Mouse (Mus musculus): ENCODE results near the gene Sorcs2. TPM values are rescaled to one million over a fixed set of nuclear protein-coding genes. Genes with fewer than 3 reads are reported as not detected.
A peak's percentile ranks its signal among the peaks of the same experiment; 100 is the strongest.

The Sorcs2 gene
- polyA plus RNA-seq, 1 experiment from 2014 or later = 6.0 TPM

- Histone ChIP-seq H3K36me3 (ENCODE audit: control insufficient read depth, insufficient read depth, low read length) (no peaks in the 10 kb centered on the region), H3K4me1 (replicated peaks; ENCODE audit: control insufficient read depth, insufficient read depth, low read length) (peaks cover 11% of the 10 kb centered on the region; the same call in 1 of the 2 replicates), H3K9me3 (ENCODE audit: control insufficient read depth, low read length) (no peaks in the 10 kb centered on the region), H3K4me2 (replicated peaks; ENCODE audit: low read depth, low read length) (no peak overlapping the region), H3K4me3 (ENCODE audit: low read depth, low read length) (no peak overlapping the region), H3K27ac (ENCODE audit: low read depth, low read length) (no peak overlapping the region), H3K9ac (ENCODE audit: low read depth, low read length) (no peak overlapping the region), H3K27me3 (ENCODE audit: control insufficient read depth, insufficient read depth, low read length) (no peaks in the 10 kb centered on the region)
- DNase-seq (ENCODE audit: low spot score) (no peak), ATAC-seq (ENCODE audit: low FRiP score) (no peak)
- WGBS = 89% methylated on average over 9 of the region's 9 CpGs
Measured at GRCm38 (mm10) chr5:36315106-36315505, 82.8 kb downstream of the Sorcs2 start.

DNA sequence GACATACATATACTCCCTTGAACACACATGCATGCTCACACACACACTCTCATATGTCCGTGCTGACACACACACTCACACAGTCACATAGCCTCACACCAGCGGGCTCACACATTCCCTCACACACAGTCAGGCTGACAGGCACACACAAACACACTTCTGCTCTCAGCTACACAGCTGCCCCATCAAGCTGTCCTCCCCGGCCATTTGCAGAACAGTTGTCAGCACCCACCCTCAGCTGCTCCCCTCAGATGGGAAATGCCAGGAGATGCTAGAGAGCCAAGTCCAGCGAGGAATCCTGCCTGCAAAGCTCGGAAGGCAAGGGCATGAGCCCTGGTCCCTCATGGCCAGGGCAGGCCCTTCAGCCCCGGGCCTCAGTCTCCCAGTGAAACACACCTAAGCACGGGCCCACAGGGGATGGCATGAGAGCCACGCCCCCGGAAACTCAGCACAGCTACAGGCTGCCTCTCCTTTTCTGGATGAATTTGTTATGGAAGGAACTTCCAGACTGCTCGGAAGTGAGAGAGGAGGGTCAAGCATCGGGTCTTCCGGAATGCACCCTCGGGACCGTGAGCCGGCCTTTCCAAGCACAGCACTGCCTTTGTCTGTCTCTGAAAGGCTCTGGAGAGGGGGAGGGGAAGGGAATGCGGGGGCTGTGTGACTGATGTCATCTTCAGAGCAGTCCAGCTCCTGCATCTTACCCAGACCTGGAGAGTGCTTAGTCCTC, 84.4 kb downstream of the Sorcs2 start:
- no peaks in the 10 kb centered on the region for H3K36me3 ChIP-seq (ENCODE audit: control insufficient read depth, insufficient read depth, low read length)
- DNase-seq (ENCODE audit: low spot score) = peak; percentile 77
- H3K4me2 ChIP-seq (replicated peaks; ENCODE audit: low read depth, low read length) = peak overlapping the region; percentile 1; the same call in 1 of the 2 replicates
- H3K27ac ChIP-seq (ENCODE audit: low read depth, low read length) = peak overlapping the region; percentile 59; the same call in 1 of the 2 replicates
- H3K27me3 ChIP-seq (ENCODE audit: control insufficient read depth, insufficient read depth, low read length) = no peaks in the 10 kb centered on the region
- peaks cover 11% of the 10 kb centered on the region; the same call in 1 of the 2 replicates for H3K4me1 ChIP-seq (replicated peaks; ENCODE audit: control insufficient read depth, insufficient read depth, low read length)
- H3K4me3 ChIP-seq (ENCODE audit: low read depth, low read length) = no peak overlapping the region
- 21% methylated on average over 16 of the region's 16 CpGs for WGBS
- peak overlapping the region; percentile 28; the same call in 1 of the 2 replicates for H3K9ac ChIP-seq (ENCODE audit: low read depth, low read length)
- peak; percentile 82 for ATAC-seq (ENCODE audit: low FRiP score)
- H3K9me3 ChIP-seq (ENCODE audit: control insufficient read depth, low read length) = no peaks in the 10 kb centered on the region

DNA sequence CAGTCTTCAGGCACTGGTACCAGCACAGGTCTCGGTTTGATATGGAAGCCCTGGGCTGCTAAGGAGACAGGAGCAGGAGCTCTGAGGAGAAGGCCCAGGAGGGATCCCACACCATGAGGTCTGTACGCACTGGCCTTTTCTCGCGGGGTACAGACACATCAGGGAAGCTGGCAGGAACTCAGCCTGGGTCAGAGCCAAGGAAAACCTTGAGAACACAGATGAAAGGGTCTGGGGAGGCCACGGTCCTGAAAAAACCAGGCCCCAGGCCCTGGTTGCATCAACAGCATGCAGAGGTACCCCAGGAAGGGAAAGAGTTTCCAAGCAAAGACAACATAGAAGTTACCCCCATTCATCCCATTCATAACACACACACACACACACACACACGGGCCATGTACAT, 85.0 kb downstream of the Sorcs2 start:
- WGBS = 64% methylated on average over 6 of the region's 6 CpGs
- H3K9ac ChIP-seq (ENCODE audit: low read depth, low read length) = no peak overlapping the region
- no peaks in the 10 kb centered on the region for H3K9me3 ChIP-seq (ENCODE audit: control insufficient read depth, low read length)
- DNase-seq (ENCODE audit: low spot score) = no peak
- ATAC-seq (ENCODE audit: low FRiP score) = no peak
- no peaks in the 10 kb centered on the region for H3K36me3 ChIP-seq (ENCODE audit: control insufficient read depth, insufficient read depth, low read length)
- no peak overlapping the region for H3K27ac ChIP-seq (ENCODE audit: low read depth, low read length)
- peaks cover 11% of the 10 kb centered on the region; the same call in 1 of the 2 replicates for H3K4me1 ChIP-seq (replicated peaks; ENCODE audit: control insufficient read depth, insufficient read depth, low read length)
- H3K27me3 ChIP-seq (ENCODE audit: control insufficient read depth, insufficient read depth, low read length) = no peaks in the 10 kb centered on the region
- H3K4me2 ChIP-seq (replicated peaks; ENCODE audit: low read depth, low read length) = no peak overlapping the region
- no peak overlapping the region for H3K4me3 ChIP-seq (ENCODE audit: low read depth, low read length)

DNA sequence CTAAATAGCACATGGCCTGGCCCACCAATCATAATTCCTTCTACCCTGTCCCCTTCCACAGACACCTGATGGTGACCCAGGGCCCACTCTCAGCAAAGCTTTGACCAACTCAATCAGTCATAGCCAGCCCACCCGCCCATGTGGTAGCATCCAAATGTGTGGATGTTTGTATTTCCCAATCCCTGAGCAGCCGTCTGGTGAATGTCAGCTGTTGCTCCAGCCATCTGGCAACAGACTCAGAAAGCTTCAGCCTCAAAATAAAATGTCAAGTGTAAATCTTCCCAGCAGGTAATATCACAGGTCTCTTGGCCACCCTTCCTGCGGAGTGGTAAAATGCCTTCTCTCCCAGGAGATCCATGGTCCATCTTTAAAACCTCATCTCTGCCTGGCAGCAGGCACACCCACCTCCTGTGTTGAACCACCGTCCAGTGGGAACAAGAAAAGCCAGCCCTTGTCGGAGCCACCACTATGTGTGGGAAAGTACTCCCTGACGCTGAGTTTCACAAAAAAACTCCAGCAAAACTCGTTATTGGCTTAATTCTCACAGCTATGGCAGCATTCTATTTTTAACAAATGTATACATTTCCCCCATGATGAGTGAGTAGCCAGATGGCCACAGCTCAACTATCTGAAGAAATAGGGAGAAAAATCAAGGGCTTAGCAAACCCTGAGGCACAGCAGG, 93.5 kb downstream of the Sorcs2 start:
- no peak overlapping the region for H3K4me3 ChIP-seq (ENCODE audit: low read depth, low read length)
- no peaks in the 10 kb centered on the region for H3K4me1 ChIP-seq (replicated peaks; ENCODE audit: control insufficient read depth, insufficient read depth, low read length)
- ATAC-seq (ENCODE audit: low FRiP score) (no peak), DNase-seq (ENCODE audit: low spot score) (no peak)
- no peak overlapping the region for H3K4me2 ChIP-seq (replicated peaks; ENCODE audit: low read depth, low read length)
- no peak overlapping the region for H3K27ac ChIP-seq (ENCODE audit: low read depth, low read length)
- H3K27me3 ChIP-seq (ENCODE audit: control insufficient read depth, insufficient read depth, low read length) = no peaks in the 10 kb centered on the region
- WGBS = 81% methylated on average over 7 of the region's 7 CpGs
- H3K36me3 ChIP-seq (ENCODE audit: control insufficient read depth, insufficient read depth, low read length) = no peaks in the 10 kb centered on the region
- no peak overlapping the region for H3K9ac ChIP-seq (ENCODE audit: low read depth, low read length)
- H3K9me3 ChIP-seq (ENCODE audit: control insufficient read depth, low read length) = no peaks in the 10 kb centered on the region

DNA sequence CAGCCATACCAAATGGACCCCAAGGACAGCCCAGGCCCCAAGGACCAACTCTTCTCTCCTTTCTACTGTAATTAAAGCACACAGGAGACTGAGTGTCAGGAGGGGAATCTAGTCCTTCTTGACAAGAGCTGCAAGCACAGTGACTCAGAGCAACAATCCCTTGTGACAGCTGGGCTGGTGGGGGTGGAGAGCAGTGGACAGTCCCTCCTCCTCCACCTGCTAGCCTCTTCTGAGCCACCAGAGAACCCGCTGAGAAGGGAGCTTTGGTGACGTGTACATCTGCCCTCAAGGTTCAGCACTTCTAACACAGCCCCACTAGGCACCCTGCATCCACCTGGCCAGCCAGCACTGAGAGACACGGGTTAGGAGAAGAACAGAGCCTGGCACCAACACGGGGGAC, 96.8 kb downstream of the Sorcs2 start:
- Histone ChIP-seq H3K9me3 (ENCODE audit: control insufficient read depth, low read length) (no peaks in the 10 kb centered on the region), H3K9ac (ENCODE audit: low read depth, low read length) (no peak overlapping the region), H3K4me2 (replicated peaks; ENCODE audit: low read depth, low read length) (no peak overlapping the region), H3K36me3 (ENCODE audit: control insufficient read depth, insufficient read depth, low read length) (no peaks in the 10 kb centered on the region), H3K27me3 (ENCODE audit: control insufficient read depth, insufficient read depth, low read length) (no peaks in the 10 kb centered on the region), H3K27ac (ENCODE audit: low read depth, low read length) (no peak overlapping the region), H3K4me3 (ENCODE audit: low read depth, low read length) (no peak overlapping the region), H3K4me1 (replicated peaks; ENCODE audit: control insufficient read depth, insufficient read depth, low read length) (no peaks in the 10 kb centered on the region)
- 79% methylated on average over 4 of the region's 4 CpGs for WGBS
- ATAC-seq (ENCODE audit: low FRiP score) = no peak
- DNase-seq (ENCODE audit: low spot score) = no peak

- Histone ChIP-seq H3K27ac (ENCODE audit: low read depth, low read length) (no peak overlapping the region), H3K4me3 (ENCODE audit: low read depth, low read length) (no peak overlapping the region), H3K9me3 (ENCODE audit: control insufficient read depth, low read length) (no peaks in the 10 kb centered on the region), H3K4me2 (replicated peaks; ENCODE audit: low read depth, low read length) (no peak overlapping the region), H3K4me1 (replicated peaks; ENCODE audit: control insufficient read depth, insufficient read depth, low read length) (no peaks in the 10 kb centered on the region), H3K36me3 (ENCODE audit: control insufficient read depth, insufficient read depth, low read length) (no peaks in the 10 kb centered on the region), H3K9ac (ENCODE audit: low read depth, low read length) (no peak overlapping the region), H3K27me3 (ENCODE audit: control insufficient read depth, insufficient read depth, low read length) (no peaks in the 10 kb centered on the region)
- no peak for ATAC-seq (ENCODE audit: low FRiP score)
- WGBS = 77% methylated on average over 4 of the region's 4 CpGs
- no peak for DNase-seq (ENCODE audit: low spot score)
Measured at GRCm38 (mm10) chr5:36298049-36298448, 99.9 kb downstream of the Sorcs2 start.

DNA sequence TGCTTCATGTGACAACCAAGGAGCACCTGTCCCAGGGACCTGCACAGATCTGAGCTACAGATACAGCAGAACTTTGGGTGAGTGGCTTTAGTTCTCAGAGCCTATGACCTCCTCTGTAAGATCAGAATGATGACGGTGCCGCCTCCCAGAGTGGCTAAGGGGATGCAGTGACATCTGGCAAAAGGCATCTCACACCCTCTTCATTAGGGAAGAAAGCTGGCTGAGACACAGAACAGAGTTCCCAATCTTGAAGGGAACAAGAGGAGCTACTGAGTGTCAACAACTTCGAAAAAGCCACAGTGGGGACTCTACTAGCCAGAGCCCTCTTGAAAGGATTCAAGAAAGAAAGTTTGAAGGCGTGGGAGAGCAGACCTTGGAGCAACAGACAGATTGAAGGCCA, 100.7 kb downstream of the Sorcs2 start:
- Histone ChIP-seq H3K27me3 (ENCODE audit: control insufficient read depth, insufficient read depth, low read length) (no peaks in the 10 kb centered on the region), H3K4me2 (replicated peaks; ENCODE audit: low read depth, low read length) (no peak overlapping the region)
- ATAC-seq (ENCODE audit: low FRiP score) = no peak

GRCm38 (mm10) chr5:36293109-36293900, 104.6 kb downstream of the Sorcs2 start:
- DNase-seq (ENCODE audit: low spot score) = no peak
- ATAC-seq (ENCODE audit: low FRiP score) = no peak
- Histone ChIP-seq H3K27ac (ENCODE audit: low read depth, low read length) (no peak overlapping the region), H3K4me3 (ENCODE audit: low read depth, low read length) (no peak overlapping the region), H3K9ac (ENCODE audit: low read depth, low read length) (no peak overlapping the region), H3K4me2 (replicated peaks; ENCODE audit: low read depth, low read length) (no peak overlapping the region), H3K36me3 (ENCODE audit: control insufficient read depth, insufficient read depth, low read length) (no peaks in the 10 kb centered on the region), H3K4me1 (replicated peaks; ENCODE audit: control insufficient read depth, insufficient read depth, low read length) (no peaks in the 10 kb centered on the region), H3K27me3 (ENCODE audit: control insufficient read depth, insufficient read depth, low read length) (no peaks in the 10 kb centered on the region), H3K9me3 (ENCODE audit: control insufficient read depth, low read length) (no peaks in the 10 kb centered on the region)
- 77% methylated on average over 11 of the region's 11 CpGs for WGBS

More for the DNA sequence above, 100.7 kb downstream of the Sorcs2 start:
- WGBS = 66% methylated on average over 4 of the region's 4 CpGs
- Histone ChIP-seq H3K4me3 (ENCODE audit: low read depth, low read length) (no peak overlapping the region), H3K9me3 (ENCODE audit: control insufficient read depth, low read length) (no peaks in the 10 kb centered on the region), H3K9ac (ENCODE audit: low read depth, low read length) (no peak overlapping the region), H3K4me1 (replicated peaks; ENCODE audit: control insufficient read depth, insufficient read depth, low read length) (no peaks in the 10 kb centered on the region), H3K36me3 (ENCODE audit: control insufficient read depth, insufficient read depth, low read length) (no peaks in the 10 kb centered on the region), H3K27ac (ENCODE audit: low read depth, low read length) (no peak overlapping the region)
- no peak for DNase-seq (ENCODE audit: low spot score)
